Mouse (Mus musculus): ENCODE results near the gene Tdrd1. TPM values are rescaled to one million over a fixed set of nuclear protein-coding genes. Genes with fewer than 3 reads are reported as not detected.

Tdrd1 gene
- total and polyA plus RNA-seq, 3 experiments, result not detected

GRCm38 (mm10) chr19:56829267-56829666, 3.3 kb downstream of the Tdrd1 start:
- Histone ChIP-seq H3K4me3 (ENCODE audit: control insufficient read depth in 1 of 2, insufficient read depth in 1 of 2, low read depth in 2 of 2, low read length in 2 of 2) (no peak overlapping the region), H3K9ac (ENCODE audit: control insufficient read depth, low read depth, low read length, poor library complexity, severe bottlenecking) (no peak overlapping the region), H3K27ac (ENCODE audit: control insufficient read depth, low read depth, low read length) (no peak overlapping the region), H3K36me3 (ENCODE audit: control insufficient read depth in 1 of 2, insufficient read depth in 2 of 2, low read length in 2 of 2) (no peaks in the 10 kb centered on the region), H3K9me3 (replicated peaks; ENCODE audit: insufficient read depth, low read length) (no peaks in the 10 kb centered on the region), H3K79me2 (ENCODE audit: control insufficient read depth, insufficient read depth, low read length, poor library complexity) (no peaks in the 10 kb centered on the region), H3K4me1 (ENCODE audit: control insufficient read depth in 1 of 2, insufficient read depth in 2 of 2, low read length in 2 of 2) (no peaks in the 10 kb centered on the region), H3K27me3 (ENCODE audit: control insufficient read depth in 1 of 2, insufficient read depth in 2 of 2, low read length in 2 of 2) (peaks cover 20 to 42% of the 10 kb centered on the region in 2 experiments)
- TF ChIP-seq NELFE (IDR thresholded peaks at IDR 0.05; ENCODE audit: low read depth, low read length) (no peak), RAD21 (IDR thresholded peaks at IDR 0.05; ENCODE audit: low read depth, low read length) (no peak), JUND (IDR thresholded peaks at IDR 0.05; ENCODE audit: low read depth, low read length) (no peak), MAZ (IDR thresholded peaks at IDR 0.05; ENCODE audit: low read depth, low read length) (no peak), USF2 (IDR thresholded peaks at IDR 0.05; ENCODE audit: borderline replicate concordance in 1 of 2, insufficient read depth in 1 of 2, low read depth in 1 of 2, low read length in 2 of 2) (no peak), USF1 (IDR thresholded peaks at IDR 0.05; ENCODE audit: low read depth, low read length) (no peak), MXI1 (IDR thresholded peaks at IDR 0.05; ENCODE audit: low read depth, low read length) (no peak), CTCF (IDR thresholded peaks at IDR 0.05 in 2 of 3, conservative IDR thresholded peaks at IDR 0.05 in 1 of 3; ENCODE audit: control insufficient read depth in 1 of 3, insufficient read depth in 1 of 3, low read depth in 2 of 3, low read length in 3 of 3, poor library complexity in 1 of 3, severe bottlenecking in 1 of 3) (no peak), TCF12 (IDR thresholded peaks at IDR 0.05; ENCODE audit: low read depth, low read length) (no peak), HCFC1 (IDR thresholded peaks at IDR 0.05; ENCODE audit: low read depth, low read length) (no peak), ZKSCAN1 (IDR thresholded peaks at IDR 0.05; ENCODE audit: low read depth, low read length) (no peak), MAFK (IDR thresholded peaks at IDR 0.05; ENCODE audit: borderline replicate concordance, low read depth, low read length) (no peak), ZMIZ1 (IDR thresholded peaks at IDR 0.05; ENCODE audit: low read depth, low read length) (no peak), POLR2AphosphoS2 (IDR thresholded peaks at IDR 0.05; ENCODE audit: low read length) (no peak), SIN3A (IDR thresholded peaks at IDR 0.05; ENCODE audit: low read length) (no peak)
- DNase-seq (ENCODE audit: low read depth, low spot score), result no peak

GRCm38 (mm10) chr19:56830163-56830562, 4.2 kb downstream of the Tdrd1 start:
- TF ChIP-seq JUND (IDR thresholded peaks at IDR 0.05; ENCODE audit: low read depth, low read length) (no peak), MAZ (IDR thresholded peaks at IDR 0.05; ENCODE audit: low read depth, low read length) (no peak), SIN3A (IDR thresholded peaks at IDR 0.05; ENCODE audit: low read length) (no peak), USF1 (IDR thresholded peaks at IDR 0.05; ENCODE audit: low read depth, low read length) (no peak), E2F4 (IDR thresholded peaks at IDR 0.05; ENCODE audit: borderline replicate concordance, low read depth, low read length) (no peak), CHD2 (IDR thresholded peaks at IDR 0.05; ENCODE audit: low read length) (no peak), ETS1 (IDR thresholded peaks at IDR 0.05; ENCODE audit: low read depth, low read length) (no peak), UBTF (IDR thresholded peaks at IDR 0.05; ENCODE audit: borderline replicate concordance, insufficient read depth, low read depth, low read length) (no peak), MXI1 (IDR thresholded peaks at IDR 0.05; ENCODE audit: low read depth, low read length) (no peak), MEF2A (IDR thresholded peaks at IDR 0.05; ENCODE audit: extremely low read depth, insufficient replicate concordance, low read depth, low read length, poor library complexity, severe bottlenecking) (no peak), CTCF (IDR thresholded peaks at IDR 0.05 in 2 of 3, conservative IDR thresholded peaks at IDR 0.05 in 1 of 3; ENCODE audit: control insufficient read depth in 1 of 3, insufficient read depth in 1 of 3, low read depth in 2 of 3, low read length in 3 of 3, poor library complexity in 1 of 3, severe bottlenecking in 1 of 3) (no peak), ZMIZ1 (IDR thresholded peaks at IDR 0.05; ENCODE audit: low read depth, low read length) (no peak), USF2 (IDR thresholded peaks at IDR 0.05; ENCODE audit: borderline replicate concordance in 1 of 2, insufficient read depth in 1 of 2, low read depth in 1 of 2, low read length in 2 of 2) (no peak), NELFE (IDR thresholded peaks at IDR 0.05; ENCODE audit: low read depth, low read length) (no peak)
- H3K36me3 ChIP-seq (ENCODE audit: control insufficient read depth in 1 of 2, insufficient read depth in 2 of 2, low read length in 2 of 2), result no peaks in the 10 kb centered on the region
- H3K9me3 ChIP-seq (replicated peaks; ENCODE audit: insufficient read depth, low read length), result no peaks in the 10 kb centered on the region
- no peaks in the 10 kb centered on the region for H3K79me2 ChIP-seq (ENCODE audit: control insufficient read depth, insufficient read depth, low read length, poor library complexity)
- no peak overlapping the region for H3K4me3 ChIP-seq (ENCODE audit: control insufficient read depth in 1 of 2, insufficient read depth in 1 of 2, low read depth in 2 of 2, low read length in 2 of 2)
- H3K27ac ChIP-seq (ENCODE audit: control insufficient read depth, low read depth, low read length), result no peak overlapping the region
- peaks cover 19 to 44% of the 10 kb centered on the region in 2 experiments for H3K27me3 ChIP-seq (ENCODE audit: control insufficient read depth in 1 of 2, insufficient read depth in 2 of 2, low read length in 2 of 2)
- DNase-seq (ENCODE audit: low read depth, low spot score), result no peak
- no peak overlapping the region for H3K9ac ChIP-seq (ENCODE audit: control insufficient read depth, low read depth, low read length, poor library complexity, severe bottlenecking)
- H3K4me1 ChIP-seq (ENCODE audit: control insufficient read depth in 1 of 2, insufficient read depth in 2 of 2, low read length in 2 of 2), result no peaks in the 10 kb centered on the region

All from MEL (cell line).